Mouse (Mus musculus) ES-E14 (cell line): ENCODE data around the gene Srm.

Experiments used
- CHD2 ChIP-seq: IDR thresholded peaks from 2 replicates; pipeline ENCODE4 v1.6.1; 2014; ENCODE audit warnings: mild to moderate bottlenecking, low read depth, low read length, inconsistent platforms
- HCFC1 ChIP-seq: IDR thresholded peaks from 2 replicates; pipeline ENCODE4 v1.6.1; 2012; ENCODE audit warnings: low read length, inconsistent platforms, borderline replicate concordance; ENCODE audit not compliant: insufficient read depth
- MAFK ChIP-seq: IDR thresholded peaks from 2 replicates; pipeline ENCODE4 v1.6.1; 2014; ENCODE audit warnings: mild to moderate bottlenecking, low read depth, low read length, inconsistent platforms; ENCODE audit not compliant: insufficient read depth
- ZC3H11A ChIP-seq: IDR thresholded peaks from 2 replicates; pipeline ENCODE4 v1.6.1; 2012; ENCODE audit warnings: low read depth, mild to moderate bottlenecking, inconsistent platforms, low read length, borderline replicate concordance
- ZNF384 ChIP-seq: IDR thresholded peaks from 2 replicates; pipeline ENCODE4 v1.6.1; 2012; ENCODE audit warnings: low read depth, low read length, inconsistent platforms

GRCm38 (mm10) chr4:148643291-148644156 is 52.2 kb downstream of the Srm start, which contains the start of gene Gm572:
- TF ChIP-seq CHD2 (no peak), MAFK (no peak), ZNF384 (no peak), HCFC1 (no peak), ZC3H11A (no peak)
